Mouse (Mus musculus) myocyte (in vitro differentiated cells): Measurements from ENCODE around the gene Gm11172.

Source experiments
- MYOG ChIP-seq, 3 experiments: IDR thresholded peaks; one replicate each; pipeline ENCODE4 v1.6.1; 2011; ENCODE audit warnings: control low read depth in 2 of 3, low read depth in 2 of 3, mild to moderate bottlenecking in 2 of 3; ENCODE audit not compliant: insufficient read length in 2 of 3, control insufficient read depth in 1 of 3, insufficient read depth in 1 of 3
- POLR2A ChIP-seq: IDR thresholded peaks from one replicate; pipeline ENCODE4 v1.6.1; 2011; ENCODE audit warnings: low read depth, mild to moderate bottlenecking, control low read depth, moderate library complexity; ENCODE audit not compliant: insufficient read length
- POLR2AphosphoS2 ChIP-seq: IDR thresholded peaks from one replicate; pipeline ENCODE4 v1.6.1; 2011; ENCODE audit warnings: low read depth, control low read depth; ENCODE audit not compliant: insufficient read length
- TCF12 ChIP-seq: IDR thresholded peaks from one replicate; pipeline ENCODE4 v1.6.1; 2011; ENCODE audit warnings: mild to moderate bottlenecking, control low read depth; ENCODE audit not compliant: poor library complexity, insufficient read depth, severe bottlenecking

- TF ChIP-seq POLR2A (no peak), MYOG (IDR thresholded peaks at IDR 0.05; ENCODE audit: control insufficient read depth in 1 of 3, insufficient read depth in 1 of 3, insufficient read length in 2 of 3, low read depth in 2 of 3) (no peak), POLR2AphosphoS2 (no peak), TCF12 (no peak)
Observed at GRCm38 (mm10) chr16:10783451-10783850, 29.3 kb upstream of the Gm11172 start.
